Mouse (Mus musculus): ENCODE measurements around the gene Galnt7. TPM values are rescaled to one million over a fixed set of nuclear protein-coding genes. Genes with fewer than 3 reads are reported as not detected.
A peak's percentile ranks its signal among the peaks of the same experiment; 100 is the strongest.
"Not testable (repeated sequence)": the region's sequence is repeated elsewhere in the genome, so short reads cannot be mapped to it uniquely, and the experiment has no call there.

Gene Galnt7
- total and polyA plus RNA-seq, 3 experiments = 11.1 to 138 (median 18.5) TPM

GRCm38 (mm10) chr8:57507556-57508063 is 145.2 kb downstream of the Galnt7 start:
- Histone ChIP-seq H3K79me2 (ENCODE audit: control insufficient read depth, insufficient read depth, low read length, poor library complexity) (peaks cover 11% of the 10 kb centered on the region), H3K27me3 (ENCODE audit: control insufficient read depth in 1 of 2, insufficient read depth in 2 of 2, low read length in 2 of 2) (no peaks in the 10 kb centered on the region), H3K36me3 (ENCODE audit: control insufficient read depth in 1 of 2, insufficient read depth in 2 of 2, low read length in 2 of 2) (peaks cover 0 to 5% of the 10 kb centered on the region in 2 experiments; a peak in 3 of 4 replicates), H3K9me3 (replicated peaks; ENCODE audit: insufficient read depth, low read length) (no peaks in the 10 kb centered on the region), H3K9ac (ENCODE audit: control insufficient read depth, low read depth, low read length, poor library complexity, severe bottlenecking) (no peak overlapping the region), H3K27ac (ENCODE audit: control insufficient read depth, low read depth, low read length) (no peak overlapping the region), H3K4me1 (ENCODE audit: control insufficient read depth in 1 of 2, insufficient read depth in 2 of 2, low read length in 2 of 2) (no peaks in the 10 kb centered on the region; a peak in 1 of 4 replicates), H3K4me3 (ENCODE audit: control insufficient read depth in 1 of 2, insufficient read depth in 1 of 2, low read depth in 2 of 2, low read length in 2 of 2) (no peak overlapping the region)
- no peak for DNase-seq (ENCODE audit: low read depth, low spot score)
- TF ChIP-seq MAX (IDR thresholded peaks at IDR 0.05; ENCODE audit: low read length) = no peak
- no peak for TF ChIP-seq MEF2A (IDR thresholded peaks at IDR 0.05; ENCODE audit: extremely low read depth, insufficient replicate concordance, low read depth, low read length, poor library complexity, severe bottlenecking)
- TF ChIP-seq ZMIZ1 (IDR thresholded peaks at IDR 0.05; ENCODE audit: low read depth, low read length) = no peak
- no peak for TF ChIP-seq USF1 (IDR thresholded peaks at IDR 0.05; ENCODE audit: low read depth, low read length)
- TF ChIP-seq HCFC1 (IDR thresholded peaks at IDR 0.05; ENCODE audit: low read depth, low read length) = no peak
- no peak for TF ChIP-seq GATA1 (IDR thresholded peaks at IDR 0.05; ENCODE audit: low read depth, low read length)
- TF ChIP-seq TAL1 (IDR thresholded peaks at IDR 0.05; ENCODE audit: low read length) = no peak
- TF ChIP-seq JUND (IDR thresholded peaks at IDR 0.05; ENCODE audit: low read depth, low read length) = no peak
- TF ChIP-seq RAD21 (IDR thresholded peaks at IDR 0.05; ENCODE audit: low read depth, low read length) = no peak
- TF ChIP-seq SMC3 (IDR thresholded peaks at IDR 0.05; ENCODE audit: low read depth, low read length) = no peak
- no peak for TF ChIP-seq MAZ (IDR thresholded peaks at IDR 0.05; ENCODE audit: low read depth, low read length)
- TF ChIP-seq RCOR1 (IDR thresholded peaks at IDR 0.05; ENCODE audit: low read depth, low read length) = no peak
- TF ChIP-seq NELFE (IDR thresholded peaks at IDR 0.05; ENCODE audit: low read depth, low read length) = no peak
- no peak for TF ChIP-seq CTCF (IDR thresholded peaks at IDR 0.05 in 2 of 3, conservative IDR thresholded peaks at IDR 0.05 in 1 of 3; ENCODE audit: control insufficient read depth in 1 of 3, insufficient read depth in 1 of 3, low read depth in 2 of 3, low read length in 3 of 3, poor library complexity in 1 of 3, severe bottlenecking in 1 of 3)
- TF ChIP-seq ETS1 (IDR thresholded peaks at IDR 0.05; ENCODE audit: low read depth, low read length) = no peak

- not testable (repeated sequence) for H3K79me2 ChIP-seq (ENCODE audit: control insufficient read depth, insufficient read depth, low read length, poor library complexity); H3K36me3 ChIP-seq (ENCODE audit: control insufficient read depth in 1 of 2, insufficient read depth in 2 of 2, low read length in 2 of 2); H3K4me3 ChIP-seq (ENCODE audit: control insufficient read depth in 1 of 2, insufficient read depth in 1 of 2, low read depth in 2 of 2, low read length in 2 of 2); H3K9ac ChIP-seq (ENCODE audit: control insufficient read depth, low read depth, low read length, poor library complexity, severe bottlenecking); H3K4me1 ChIP-seq (ENCODE audit: control insufficient read depth in 1 of 2, insufficient read depth in 2 of 2, low read length in 2 of 2); H3K27ac ChIP-seq (ENCODE audit: control insufficient read depth, low read depth, low read length); H3K27me3 ChIP-seq (ENCODE audit: control insufficient read depth in 1 of 2, insufficient read depth in 2 of 2, low read length in 2 of 2); DNase-seq (ENCODE audit: low read depth, low spot score); H3K9me3 ChIP-seq (replicated peaks; ENCODE audit: insufficient read depth, low read length)
Observed at GRCm38 (mm10) chr8:57505500-57505899, 147.3 kb downstream of the Galnt7 start.

- no peak overlapping the region for H3K27ac ChIP-seq (ENCODE audit: control insufficient read depth, low read depth, low read length)
- H3K79me2 ChIP-seq (ENCODE audit: control insufficient read depth, insufficient read depth, low read length, poor library complexity) = no peaks in the 10 kb centered on the region
- no peaks in the 10 kb centered on the region for H3K27me3 ChIP-seq (ENCODE audit: control insufficient read depth in 1 of 2, insufficient read depth in 2 of 2, low read length in 2 of 2)
- no peaks in the 10 kb centered on the region for H3K9me3 ChIP-seq (replicated peaks; ENCODE audit: insufficient read depth, low read length)
- no peak overlapping the region for H3K4me3 ChIP-seq (ENCODE audit: control insufficient read depth in 1 of 2, insufficient read depth in 1 of 2, low read depth in 2 of 2, low read length in 2 of 2)
- peak; percentile 80 for DNase-seq (ENCODE audit: low read depth, low spot score)
- peaks cover 0 to 2% of the 10 kb centered on the region in 2 experiments; a peak in 3 of 4 replicates for H3K36me3 ChIP-seq (ENCODE audit: control insufficient read depth in 1 of 2, insufficient read depth in 2 of 2, low read length in 2 of 2)
- H3K9ac ChIP-seq (ENCODE audit: control insufficient read depth, low read depth, low read length, poor library complexity, severe bottlenecking) = no peak overlapping the region
- H3K4me1 ChIP-seq (ENCODE audit: control insufficient read depth in 1 of 2, insufficient read depth in 2 of 2, low read length in 2 of 2) = no peaks in the 10 kb centered on the region; a peak in 1 of 4 replicates
- TF ChIP-seq ZKSCAN1 (IDR thresholded peaks at IDR 0.05; ENCODE audit: low read depth, low read length) (no peak), TBP (IDR thresholded peaks at IDR 0.05; ENCODE audit: low read depth, low read length) (no peak), MAX (IDR thresholded peaks at IDR 0.05; ENCODE audit: low read length) (no peak), POLR2A (IDR thresholded peaks at IDR 0.05; ENCODE audit: control insufficient read depth in 1 of 2, insufficient read depth in 1 of 2, low read depth in 1 of 2, low read length in 2 of 2, poor library complexity in 1 of 2) (no peak), HCFC1 (IDR thresholded peaks at IDR 0.05; ENCODE audit: low read depth, low read length) (no peak), CHD1 (IDR thresholded peaks at IDR 0.05; ENCODE audit: low read depth, low read length) (no peak), ELF1 (IDR thresholded peaks at IDR 0.05; ENCODE audit: low read depth, low read length) (no peak), NRF1 (IDR thresholded peaks at IDR 0.05; ENCODE audit: insufficient read depth, low read depth, low read length, poor library complexity, severe bottlenecking) (no peak), GATA1 (IDR thresholded peaks at IDR 0.05; ENCODE audit: low read depth, low read length) (no peak), SMC3 (IDR thresholded peaks at IDR 0.05; ENCODE audit: low read depth, low read length) (peak; percentile 81), KAT2A (conservative IDR thresholded peaks at IDR 0.05; ENCODE audit: low read depth, low read length) (no peak), CTCF (IDR thresholded peaks at IDR 0.05 in 2 of 3, conservative IDR thresholded peaks at IDR 0.05 in 1 of 3; ENCODE audit: control insufficient read depth in 1 of 3, insufficient read depth in 1 of 3, low read depth in 2 of 3, low read length in 3 of 3, poor library complexity in 1 of 3, severe bottlenecking in 1 of 3) (peak; percentile 75 to 89 (median 76)), BHLHE40 (IDR thresholded peaks at IDR 0.05; ENCODE audit: borderline replicate concordance, low read depth, low read length) (no peak), USF1 (IDR thresholded peaks at IDR 0.05; ENCODE audit: low read depth, low read length) (no peak), POLR2AphosphoS2 (IDR thresholded peaks at IDR 0.05; ENCODE audit: low read length) (no peak), ETS1 (IDR thresholded peaks at IDR 0.05; ENCODE audit: low read depth, low read length) (no peak), TAL1 (IDR thresholded peaks at IDR 0.05; ENCODE audit: low read length) (no peak), CHD2 (IDR thresholded peaks at IDR 0.05; ENCODE audit: low read length) (no peak), RCOR1 (IDR thresholded peaks at IDR 0.05; ENCODE audit: low read depth, low read length) (no peak)
Observed at GRCm38 (mm10) chr8:57503641-57504040, 149.2 kb downstream of the Galnt7 start.

All from MEL (cell line).